Mouse (Mus musculus): ENCODE measurements around the gene Enpp7. TPM values are rescaled to one million over a fixed set of nuclear protein-coding genes. Genes with fewer than 3 reads are reported as not detected.
A peak's percentile ranks its signal among the peaks of the same experiment; 100 is the strongest.

Gene Enpp7
- polyA plus RNA-seq, 1 experiment from 2014 or later = not detected

DNA sequence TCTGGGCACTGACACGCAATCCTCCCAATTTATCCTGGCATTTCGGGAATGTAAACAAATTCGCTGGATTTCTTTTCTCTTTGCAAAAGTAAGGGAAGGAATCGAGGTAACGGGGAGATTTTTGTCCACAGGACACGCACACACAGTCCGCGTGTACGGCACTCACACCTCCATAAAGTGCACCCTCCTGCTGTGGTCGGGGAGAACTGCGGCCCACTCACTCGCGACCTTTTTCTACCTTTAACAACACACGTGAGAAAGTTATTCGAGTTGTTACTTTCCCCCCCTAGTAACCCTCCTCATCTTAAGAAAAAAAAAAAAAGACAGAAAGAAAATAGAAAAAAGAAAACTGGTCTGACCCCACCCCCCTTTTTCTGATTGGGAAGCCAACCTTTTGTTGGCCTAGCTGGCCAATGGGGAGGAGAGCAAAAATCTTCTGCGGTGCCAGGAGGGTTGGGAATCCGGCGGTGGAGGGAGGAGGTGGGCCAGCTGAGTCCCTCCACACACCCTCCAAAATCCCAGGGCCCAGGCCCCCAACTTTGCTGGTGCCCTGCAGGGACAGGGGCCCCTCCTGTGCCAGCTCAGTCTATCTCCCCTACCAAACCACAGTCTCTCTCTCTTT, 49.9 kb downstream of the Enpp7 start:
- WGBS = 6% methylated on average over 18 of the region's 18 CpGs
- H3K9me3 ChIP-seq = no peaks in the 10 kb centered on the region
- peak overlapping the region; percentile 45 for H3K4me3 ChIP-seq
- peaks cover 8% of the 10 kb centered on the region for H3K36me3 ChIP-seq
- peaks cover 81% of the 10 kb centered on the region for H3K4me1 ChIP-seq (replicated peaks)
- H3K27ac ChIP-seq (replicated peaks) = no peak overlapping the region
- peaks cover 83% of the 10 kb centered on the region for H3K27me3 ChIP-seq
- peak overlapping the region; percentile 93 for H3K4me2 ChIP-seq
- H3K9ac ChIP-seq = peak overlapping the region; percentile 67
- ATAC-seq (ENCODE audit: low read depth) = no peak

DNA sequence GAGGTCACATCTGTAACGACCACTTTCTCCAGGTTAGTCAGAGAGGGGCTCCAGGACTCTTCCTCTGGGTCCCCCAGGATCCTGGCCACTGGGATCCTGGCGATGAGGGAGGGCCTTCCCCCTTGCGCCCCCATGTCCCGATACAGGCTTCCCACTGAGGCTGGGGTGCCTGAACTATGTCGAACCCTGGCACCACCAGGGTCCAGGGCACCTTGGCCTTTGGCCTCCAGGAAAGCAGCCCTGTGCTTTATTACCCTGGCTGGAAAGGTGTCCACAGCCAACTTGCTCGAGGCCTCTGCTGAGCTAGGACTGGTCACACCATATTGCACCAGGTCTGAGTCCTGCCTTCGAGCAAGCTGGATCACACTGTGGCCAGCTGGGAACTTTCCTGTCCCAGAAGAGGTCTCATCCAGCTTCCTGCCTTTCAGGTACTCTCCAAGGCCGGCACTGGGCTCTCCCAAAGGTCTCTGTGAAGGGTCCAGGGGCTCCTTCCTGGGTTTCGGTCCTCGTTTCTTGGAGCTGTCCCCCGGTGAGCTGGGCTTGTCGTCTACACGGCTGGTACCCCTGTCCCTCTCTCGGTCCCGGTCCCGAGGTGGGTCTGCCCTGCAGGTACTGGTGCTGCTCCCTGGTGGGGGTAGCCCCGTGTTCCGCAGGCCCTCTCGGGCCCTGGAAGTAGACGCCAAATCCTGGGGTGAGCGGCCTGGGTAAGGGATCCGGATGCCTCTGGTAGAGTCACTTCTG, 50.9 kb downstream of the Enpp7 start:
- no peak for ATAC-seq (ENCODE audit: low read depth)
- WGBS = 23% methylated on average over 22 of the region's 22 CpGs

DNA sequence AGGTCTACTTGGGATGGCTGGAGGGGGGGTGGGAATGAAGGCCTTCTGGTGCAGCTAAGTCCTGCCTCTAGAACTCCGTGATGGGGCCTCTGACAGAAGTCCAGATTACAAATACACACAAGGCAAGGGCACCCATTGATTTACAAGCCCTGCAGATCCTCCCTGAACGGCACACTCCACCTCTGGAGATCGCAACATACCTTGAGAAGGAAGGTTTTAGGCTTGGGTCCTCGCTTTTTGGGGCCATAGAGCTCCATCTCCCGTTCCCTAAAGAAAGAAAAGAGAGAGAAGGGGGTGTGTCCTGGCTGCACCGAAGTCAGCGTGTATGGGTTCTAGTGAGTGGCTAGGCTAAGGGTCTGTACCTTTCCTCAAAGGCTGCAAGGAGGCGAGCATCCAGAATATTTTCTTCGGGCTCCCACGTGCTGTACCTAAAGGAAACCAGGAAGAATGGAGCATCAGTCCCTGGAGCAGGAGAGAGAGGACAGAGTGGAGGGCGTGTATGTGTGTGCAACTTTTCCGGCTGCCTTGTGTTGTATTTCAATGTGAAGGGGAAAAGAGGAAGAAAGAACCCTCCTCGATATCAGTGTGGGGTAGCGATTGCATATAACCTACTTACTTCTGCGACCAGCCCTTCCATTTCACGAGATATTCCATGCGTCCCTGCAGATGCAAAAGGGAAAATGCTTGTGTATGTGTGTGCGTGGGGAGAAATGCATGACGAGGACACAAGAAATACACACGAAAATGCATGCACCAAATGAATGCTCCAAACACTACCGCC, 51.9 kb downstream of the Enpp7 start:
- Histone ChIP-seq H3K4me1 (replicated peaks) (peaks cover 81% of the 10 kb centered on the region), H3K36me3 (peaks cover 8% of the 10 kb centered on the region), H3K4me2 (peak overlapping the region; percentile 93), H3K4me3 (peak overlapping the region; percentile 74), H3K9ac (peak overlapping the region; percentile 92), H3K27ac (replicated peaks) (peak overlapping the region; percentile 94), H3K9me3 (no peaks in the 10 kb centered on the region), H3K27me3 (peaks cover 83% of the 10 kb centered on the region)
- WGBS = 3% methylated on average over 21 of the region's 21 CpGs
- ATAC-seq (ENCODE audit: low read depth) = no peak

More for the DNA sequence above, 50.9 kb downstream of the Enpp7 start:
- no peaks in the 10 kb centered on the region for H3K9me3 ChIP-seq
- peaks cover 82% of the 10 kb centered on the region for H3K4me1 ChIP-seq (replicated peaks)
- peak overlapping the region; percentile 74; the same call in 1 of the 2 replicates for H3K4me3 ChIP-seq
- H3K27me3 ChIP-seq = peaks cover 83% of the 10 kb centered on the region
- no peak overlapping the region for H3K27ac ChIP-seq (replicated peaks)
- peak overlapping the region; percentile 92 for H3K9ac ChIP-seq
- peak overlapping the region; percentile 93 for H3K4me2 ChIP-seq
- peaks cover 8% of the 10 kb centered on the region for H3K36me3 ChIP-seq

GRCm38 (mm10) chr11:119040600-119041324, 52.8 kb downstream of the Enpp7 start, which contains the start of gene Cbx8:
TSS of gene Cbx8 (minus strand) at chr11:119040969.
- H3K27me3 ChIP-seq = peaks cover 83% of the 10 kb centered on the region
- WGBS = under 1% methylated on average over 50 of the region's 63 CpGs
- H3K27ac ChIP-seq (replicated peaks) = peak within 1 kb of the TSS; percentile 94
- peaks cover 8% of the 10 kb centered on the region for H3K36me3 ChIP-seq
- peaks cover 75% of the 10 kb centered on the region for H3K4me1 ChIP-seq (replicated peaks)
- peak within 1 kb of the TSS; percentile 74 for H3K4me3 ChIP-seq
- H3K9ac ChIP-seq = peak within 1 kb of the TSS; percentile 92
- H3K9me3 ChIP-seq = no peaks in the 10 kb centered on the region
- H3K4me2 ChIP-seq = peak within 1 kb of the TSS; percentile 93
- peak; percentile 92 for ATAC-seq (ENCODE audit: low read depth)

- peaks cover 74% of the 10 kb centered on the region for H3K4me1 ChIP-seq (replicated peaks)
- H3K9me3 ChIP-seq = no peaks in the 10 kb centered on the region
- peaks cover 8% of the 10 kb centered on the region for H3K36me3 ChIP-seq
- peak overlapping the region; percentile 74 for H3K4me3 ChIP-seq
- peak overlapping the region; percentile 94 for H3K27ac ChIP-seq (replicated peaks)
- H3K27me3 ChIP-seq = peaks cover 83% of the 10 kb centered on the region
- peak overlapping the region; percentile 88 for H3K9ac ChIP-seq
- under 1% methylated on average over 31 of the region's 31 CpGs for WGBS
- peak overlapping the region; percentile 93 for H3K4me2 ChIP-seq
- peak; percentile 41; the same call in 1 of the 2 replicates for ATAC-seq (ENCODE audit: low read depth)
These were observed 53.3 kb downstream of the Enpp7 start for GRCm38 (mm10) chr11:119041325-119041716.

GRCm38 (mm10) chr11:119041750-119042465, 53.9 kb downstream of the Enpp7 start:
- ATAC-seq (ENCODE audit: low read depth) = peak; percentile 3; the same call in 1 of the 2 replicates
- Histone ChIP-seq H3K9ac (peak overlapping the region; percentile 88), H3K4me1 (replicated peaks) (peaks cover 74% of the 10 kb centered on the region), H3K36me3 (peaks cover 8% of the 10 kb centered on the region), H3K27ac (replicated peaks) (peak overlapping the region; percentile 94), H3K4me2 (peak overlapping the region; percentile 93), H3K4me3 (peak overlapping the region; percentile 74), H3K9me3 (no peaks in the 10 kb centered on the region), H3K27me3 (peaks cover 84% of the 10 kb centered on the region)
- WGBS = under 1% methylated on average over 30 of the region's 31 CpGs

Other genes starting within 250 kb of the Enpp7 start
- 69.4 and 71.2 TPM in 2 replicates for gene Rbfox3, start 76.6 kb upstream of the Enpp7 start, polyA plus RNA-seq (2015; fragmentation: Nextera tagmentation; extraction: Ambion mirVana)
- gene Cbx2, start 34.8 kb downstream of the Enpp7 start, polyA plus RNA-seq (2015; fragmentation: Nextera tagmentation; extraction: Ambion mirVana) = 17.4 and 21.4 TPM in 2 replicates
- gene Cbx8, start 52.8 kb downstream of the Enpp7 start, polyA plus RNA-seq (2015; fragmentation: Nextera tagmentation; extraction: Ambion mirVana) = 7.0 and 8.5 TPM in 2 replicates
- 14.8 and 16.5 TPM in 2 replicates for gene Cbx4, start 98.0 kb downstream of the Enpp7 start, polyA plus RNA-seq (2015; fragmentation: Nextera tagmentation; extraction: Ambion mirVana)
- 49.0 and 50.8 TPM in 2 replicates for gene Tbc1d16, start 240.3 kb downstream of the Enpp7 start, polyA plus RNA-seq (2015; fragmentation: Nextera tagmentation; extraction: Ambion mirVana)
- 15.7 and 15.8 TPM in 2 replicates for gene Ccdc40, start 240.4 kb downstream of the Enpp7 start, polyA plus RNA-seq (2015; fragmentation: Nextera tagmentation; extraction: Ambion mirVana)

Data from neural tube, embryonic 13.5 days (tissue).